Mouse (Mus musculus): Measurements from ENCODE around the gene H2-T23. TPM values are rescaled to one million over a fixed set of nuclear protein-coding genes. Genes with fewer than 3 reads are reported as not detected.

Gene H2-T23
- polyA plus RNA-seq (2017; shearing (Covaris generic)), result 100 to 1,000 TPM; 636 to 770 TPM

GRCm38 (mm10) chr17:36032351-36032875 lies at the start of gene H2-T23:
Gene H2-T23 (minus strand): TSS chr17:36032855.

GRCm38 (mm10) chr17:36058362-36058761 lies 25.7 kb upstream of the H2-T23 start, which contains the start of gene Gm11127:
Gene Gm11127 (minus strand): TSS chr17:36058371.

GRCm38 (mm10) chr17:36042610-36043169 lies 10.0 kb upstream of the H2-T23 start, which contains the start of the genes H2-T22 and Gm6034:
Gene H2-T22 (minus strand): TSS chr17:36042747.
Gene Gm6034 (plus strand): TSS chr17:36042961.

GRCm38 (mm10) chr17:36020191-36021073 lies 12.2 kb downstream of the H2-T23 start, which contains the start of gene H2-T24:
Gene H2-T24 (minus strand): TSS chr17:36020560.

Other genes starting within 250 kb of the H2-T23 start
- 10 to 100 TPM in 1 of 2 experiments, 1 to 10 TPM in 1; 1.3 to 15.6 TPM for gene Ier3, start 211.2 kb downstream of the H2-T23 start, polyA plus RNA-seq (2017; shearing (Covaris generic))
- gene Flot1, start 209.6 kb downstream of the H2-T23 start, polyA plus RNA-seq (2017; shearing (Covaris generic)), result 10 to 100 TPM; 50.7 to 73.5 TPM
- gene Tubb5, start 194.5 kb downstream of the H2-T23 start, polyA plus RNA-seq (2017; shearing (Covaris generic)), result 100 to 1,000 TPM in 1 of 2 experiments, 10 to 100 TPM in 1; 97.3 to 106 TPM
- gene Mdc1, start 191.3 kb downstream of the H2-T23 start, polyA plus RNA-seq (2017; shearing (Covaris generic)), result 10 to 100 TPM; 11.1 to 14.2 TPM
- gene Nrm, start 171.5 kb downstream of the H2-T23 start, polyA plus RNA-seq (2017; shearing (Covaris generic)), result 10 to 100 TPM; 18.1 to 29.3 TPM
- 100 to 1,000 TPM; 514 to 647 TPM for gene Ppp1r18, start 167.3 kb downstream of the H2-T23 start, polyA plus RNA-seq (2017; shearing (Covaris generic))
- gene Dhx16, start 153.0 kb downstream of the H2-T23 start, polyA plus RNA-seq (2017; shearing (Covaris generic)), result 10 to 100 TPM; 63.2 to 63.3 TPM
- gene 2310061I04Rik, start 135.4 kb downstream of the H2-T23 start, polyA plus RNA-seq (2017; shearing (Covaris generic)), result 10 to 100 TPM; 46.1 to 55.6 TPM
- 10 to 100 TPM; 17.2 to 20.9 TPM for gene Atat1, start 122.8 kb downstream of the H2-T23 start, polyA plus RNA-seq (2017; shearing (Covaris generic))
- gene Mrps18b, start 116.5 kb downstream of the H2-T23 start, polyA plus RNA-seq (2017; shearing (Covaris generic)), result 10 to 100 TPM; 68.4 to 80.0 TPM
- 10 to 100 TPM; 51.4 to 69.4 TPM for gene Ppp1r10, start 116.4 kb downstream of the H2-T23 start, polyA plus RNA-seq (2017; shearing (Covaris generic))
- gene Abcf1, start 63.1 kb downstream of the H2-T23 start, polyA plus RNA-seq (2017; shearing (Covaris generic)), result 100 to 1,000 TPM; 127 to 153 TPM
- 10 to 100 TPM; 72.7 to 92.0 TPM for gene Gnl1, start 53.0 kb downstream of the H2-T23 start, polyA plus RNA-seq (2017; shearing (Covaris generic))
- 10 to 100 TPM; 42.7 to 43.0 TPM for gene Prr3, start 52.6 kb downstream of the H2-T23 start, polyA plus RNA-seq (2017; shearing (Covaris generic))
- 10 to 100 TPM; 21.7 to 27.2 TPM for gene H2-T24, start 12.3 kb downstream of the H2-T23 start, polyA plus RNA-seq (2017; shearing (Covaris generic))
- 100 to 1,000 TPM; 196 to 203 TPM for gene H2-T22, start 9.9 kb upstream of the H2-T23 start, polyA plus RNA-seq (2017; shearing (Covaris generic))
- under 1 TPM; 0.31 to 0.40 TPM for gene Gm6034, start 10.1 kb upstream of the H2-T23 start, polyA plus RNA-seq (2017; shearing (Covaris generic))
- gene Gm11127, start 25.5 kb upstream of the H2-T23 start, polyA plus RNA-seq (2017; shearing (Covaris generic)), result not detected
- 1 to 10 TPM in 1 of 2 experiments, under 1 TPM in 1; 0.40 to 1.5 TPM for gene Gm19684, start 88.8 kb upstream of the H2-T23 start, polyA plus RNA-seq (2017; shearing (Covaris generic))
- gene Gm7030, start 96.6 kb upstream of the H2-T23 start, polyA plus RNA-seq (2017; shearing (Covaris generic)), result not detected
- 10 to 100 TPM in 1 of 2 experiments, 1 to 10 TPM in 1; 9.1 to 12.6 TPM for gene Gm8909, start 135.7 kb upstream of the H2-T23 start, polyA plus RNA-seq (2017; shearing (Covaris generic))
- under 1 TPM; 0.69 to 0.95 TPM for gene H2-T3, start 157.4 kb upstream of the H2-T23 start, polyA plus RNA-seq (2017; shearing (Covaris generic))
- 100 to 1,000 TPM; 154 to 160 TPM for gene Rpp21, start 225.2 kb upstream of the H2-T23 start, polyA plus RNA-seq (2017; shearing (Covaris generic))
- 10 to 100 TPM; 24.0 to 31.9 TPM for gene Trim39, start 239.4 kb upstream of the H2-T23 start, polyA plus RNA-seq (2017; shearing (Covaris generic))

Data from inflammation-experienced regulatory T-cells (primary cell).